Mouse (Mus musculus) megakaryocyte, embryonic 14.5 days (primary cell): ENCODE results near the gene Lmbrd1. TPM values are rescaled to one million over a fixed set of nuclear protein-coding genes. Genes with fewer than 3 reads are reported as not detected.
"Not testable (repeated sequence)": the region's sequence is repeated elsewhere in the genome, so short reads cannot be mapped to it uniquely, and the experiment has no call there.

Source experiments
- H3K27me3 ChIP-seq: replicated peaks from 2 replicates; pipeline ENCODE3; 2012; ENCODE audit warnings: inconsistent platforms
- H3K36me3 ChIP-seq: replicated peaks from 2 replicates; pipeline ENCODE3; 2012; ENCODE audit warnings: low read length, inconsistent platforms, mixed read lengths
- H3K4me1 ChIP-seq: 2 replicates; pipeline ENCODE4 v1.6.1; 2012; ENCODE audit warnings: inconsistent platforms
- H3K4me3 ChIP-seq: replicated peaks from 2 replicates; pipeline ENCODE3; 2012; ENCODE audit warnings: moderate library complexity, mild to moderate bottlenecking, inconsistent platforms
- H3K9me3 ChIP-seq: 2 replicates; pipeline ENCODE4 v1.6.1; 2012; ENCODE audit warnings: inconsistent platforms
- FLI1 ChIP-seq: IDR thresholded peaks from 2 replicates; pipeline ENCODE4 v1.6.1; 2012; ENCODE audit warnings: low read length, inconsistent platforms, mixed read lengths
- GATA1 ChIP-seq: IDR thresholded peaks from 3 replicates; pipeline ENCODE4 v1.6.1; 2012; ENCODE audit warnings: mixed read lengths, low read length, inconsistent platforms, borderline replicate concordance
- polyA plus RNA-seq: library from polyadenylated mRNA; stranded (reverse); fragments of >175 nt; gene quantifications from 2 replicates; pipeline ENCODE4 v1.2.3, GENCODE M21; 2012; ENCODE audit warnings: low replicate concordance; ENCODE audit not compliant: insufficient read depth

The Lmbrd1 gene
- 4.0 TPM in 1 of 2 replicates, not detected in the other for polyA plus RNA-seq

- H3K9me3 ChIP-seq: peaks cover 4% of the 10 kb centered on the region; the same call in 1 of the 2 replicates
- no peaks in the 10 kb centered on the region for H3K27me3 ChIP-seq
- peaks cover 2% of the 10 kb centered on the region for H3K36me3 ChIP-seq
- H3K4me1 ChIP-seq: peaks cover 25% of the 10 kb centered on the region
- TF ChIP-seq GATA1 (no peak), FLI1 (peak; percentile 45; the same call in 1 of the 2 replicates)
- peak within 1 kb of the TSS; percentile 96 for H3K4me3 ChIP-seq
These were observed at the start of gene Lmbrd1 for GRCm38 (mm10) chr1:24678205-24678917. TSS of gene Lmbrd1 (plus strand) at chr1:24678630.

DNA sequence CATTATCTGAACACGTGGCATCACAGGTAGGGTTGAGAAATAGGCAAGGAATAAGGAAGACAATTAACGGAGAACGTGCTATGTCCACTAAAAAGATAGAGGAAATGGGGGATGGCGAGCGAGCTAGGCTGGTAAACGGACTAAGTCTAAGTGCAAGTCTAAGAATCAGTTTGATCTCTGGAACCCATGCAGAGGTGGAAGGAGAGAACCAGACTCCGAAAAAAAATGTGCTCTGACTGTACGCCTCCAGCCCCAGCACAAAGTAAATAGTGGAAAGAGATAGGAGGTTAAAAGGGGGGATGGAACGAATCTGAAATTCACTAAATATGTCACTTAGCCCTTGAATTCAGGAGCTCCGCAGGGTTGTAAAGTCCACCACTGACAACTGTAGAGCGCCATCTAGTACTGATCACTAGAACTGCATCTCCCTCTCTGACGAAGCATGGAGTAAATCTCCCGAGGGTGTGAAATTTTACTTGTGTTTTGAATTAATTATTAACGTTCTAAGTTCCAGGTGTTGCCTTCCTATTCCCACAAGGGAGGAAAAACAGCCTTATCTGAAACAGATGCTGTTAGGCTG is 44.8 kb upstream of the Lmbrd1 start:
- no peak for TF ChIP-seq GATA1
- TF ChIP-seq FLI1: no peak
- H3K9me3 ChIP-seq: no peaks in the 10 kb centered on the region

DNA sequence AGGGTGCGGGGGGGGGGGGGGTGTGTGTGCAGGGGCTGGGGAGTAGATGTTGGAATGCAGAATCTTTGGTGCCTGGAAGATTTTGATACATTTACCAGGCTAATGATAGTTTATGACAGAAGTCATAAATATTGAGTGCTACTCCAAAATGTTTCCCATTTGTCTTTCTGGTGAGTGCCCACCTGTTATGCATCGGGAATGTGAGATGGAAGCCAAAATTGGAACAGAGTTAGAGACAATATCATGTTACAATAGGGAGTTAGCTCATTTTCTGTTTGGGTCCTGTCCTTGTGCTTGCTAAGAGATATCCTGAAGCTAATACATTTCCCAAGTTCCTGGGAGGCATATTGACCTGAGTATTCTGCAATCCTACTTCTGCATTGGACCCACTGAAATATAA is 28.3 kb upstream of the Lmbrd1 start:
- no peak overlapping the region for H3K4me3 ChIP-seq
- no peaks in the 10 kb centered on the region for H3K36me3 ChIP-seq
- H3K27me3 ChIP-seq: no peaks in the 10 kb centered on the region
- peaks cover 14% of the 10 kb centered on the region for H3K9me3 ChIP-seq
- no peaks in the 10 kb centered on the region for H3K4me1 ChIP-seq
- no peak for TF ChIP-seq GATA1
- TF ChIP-seq FLI1: no peak

More for the DNA sequence above, 44.8 kb upstream of the Lmbrd1 start:
- H3K4me3 ChIP-seq: no peak overlapping the region
- H3K4me1 ChIP-seq: no peaks in the 10 kb centered on the region
- H3K27me3 ChIP-seq: no peaks in the 10 kb centered on the region
- no peaks in the 10 kb centered on the region for H3K36me3 ChIP-seq

GRCm38 (mm10) chr1:24659914-24660313 is 18.5 kb upstream of the Lmbrd1 start:
- TF ChIP-seq FLI1: no peak
- TF ChIP-seq GATA1: no peak
- no peaks in the 10 kb centered on the region for H3K27me3 ChIP-seq
- no peaks in the 10 kb centered on the region for H3K36me3 ChIP-seq
- H3K9me3 ChIP-seq: peaks cover 11% of the 10 kb centered on the region
- H3K4me1 ChIP-seq: no peaks in the 10 kb centered on the region
- H3K4me3 ChIP-seq: no peak overlapping the region

- not testable (repeated sequence) for H3K36me3 ChIP-seq, H3K27me3 ChIP-seq, H3K4me1 ChIP-seq, H3K4me3 ChIP-seq
- peaks cover 11% of the 10 kb centered on the region for H3K9me3 ChIP-seq
These were observed 17.8 kb upstream of the Lmbrd1 start for GRCm38 (mm10) chr1:24660662-24661061.

DNA sequence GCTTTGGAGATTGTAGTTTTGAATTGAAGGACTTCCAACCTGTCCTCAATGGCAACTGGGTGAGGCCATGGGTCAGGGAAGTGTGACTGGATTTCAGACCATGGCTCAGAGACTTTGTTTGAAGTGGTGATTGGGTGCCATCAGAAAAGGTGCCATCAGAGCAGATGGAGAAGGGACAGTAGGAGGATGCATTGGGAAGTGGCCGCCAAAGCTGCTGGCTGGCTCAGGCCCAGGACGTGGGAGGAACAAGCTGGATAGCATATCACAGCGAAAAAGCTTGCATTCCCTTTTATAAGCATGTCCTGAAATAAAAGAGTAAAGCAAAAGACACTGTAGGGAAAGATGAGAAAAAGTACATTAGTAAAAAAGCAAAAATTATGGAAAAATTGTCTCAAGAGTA is 16.9 kb upstream of the Lmbrd1 start:
- Histone ChIP-seq H3K27me3 (no peaks in the 10 kb centered on the region), H3K4me3 (no peak overlapping the region), H3K4me1 (no peaks in the 10 kb centered on the region), H3K36me3 (no peaks in the 10 kb centered on the region), H3K9me3 (peaks cover 11% of the 10 kb centered on the region)
- TF ChIP-seq GATA1 (no peak), FLI1 (no peak)

- H3K4me1 ChIP-seq: no peaks in the 10 kb centered on the region
- no peaks in the 10 kb centered on the region for H3K36me3 ChIP-seq
- no peak overlapping the region for H3K4me3 ChIP-seq
- peaks cover 11% of the 10 kb centered on the region for H3K9me3 ChIP-seq
- TF ChIP-seq FLI1: no peak
- TF ChIP-seq GATA1: no peak
- H3K27me3 ChIP-seq: no peaks in the 10 kb centered on the region
These were observed 14.3 kb upstream of the Lmbrd1 start for GRCm38 (mm10) chr1:24664158-24664557.

GRCm38 (mm10) chr1:24673231-24673630 is 5.2 kb upstream of the Lmbrd1 start:
- Histone ChIP-seq H3K27me3 (no peaks in the 10 kb centered on the region), H3K4me3 (no peak overlapping the region), H3K9me3 (peaks cover 4% of the 10 kb centered on the region; the same call in 1 of the 2 replicates), H3K4me1 (peaks cover 15% of the 10 kb centered on the region), H3K36me3 (no peaks in the 10 kb centered on the region)
- TF ChIP-seq FLI1: no peak
- TF ChIP-seq GATA1: no peak

GRCm38 (mm10) chr1:24677706-24678105 is 724 bp upstream of the Lmbrd1 start:
- no peak for TF ChIP-seq FLI1
- no peak for TF ChIP-seq GATA1
- H3K4me3 ChIP-seq: peak overlapping the region; percentile 96

DNA sequence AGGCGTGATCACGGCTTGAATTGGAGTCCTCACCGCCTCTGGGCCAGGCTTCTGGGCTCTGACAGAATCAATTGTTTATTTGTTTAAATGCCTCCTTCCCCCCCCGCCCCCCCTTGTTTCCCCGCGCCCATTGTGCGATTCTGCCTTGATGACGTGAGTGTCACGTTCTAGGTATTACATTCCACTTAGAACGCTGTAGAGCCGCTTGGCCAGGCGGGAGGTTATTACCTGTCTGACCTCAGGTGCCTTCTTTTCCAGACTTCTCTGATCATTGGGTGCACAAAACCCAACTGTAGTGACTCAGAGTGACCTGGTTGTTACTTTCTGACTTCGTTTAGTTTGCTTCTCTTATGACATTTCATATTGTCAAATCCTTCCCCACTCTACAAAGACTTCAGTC is 641 bp downstream of the Lmbrd1 start:
- TF ChIP-seq GATA1 (no peak), FLI1 (no peak)
- Histone ChIP-seq H3K4me1 (peaks cover 22% of the 10 kb centered on the region), H3K4me3 (peak overlapping the region; percentile 96), H3K27me3 (no peaks in the 10 kb centered on the region), H3K9me3 (peaks cover 4% of the 10 kb centered on the region; the same call in 1 of the 2 replicates), H3K36me3 (peaks cover 2% of the 10 kb centered on the region)

More at GRCm38 (mm10) chr1:24677706-24678105, 724 bp upstream of the Lmbrd1 start:
- Histone ChIP-seq H3K9me3 (peaks cover 4% of the 10 kb centered on the region; the same call in 1 of the 2 replicates), H3K27me3 (no peaks in the 10 kb centered on the region), H3K4me1 (peaks cover 29% of the 10 kb centered on the region), H3K36me3 (peaks cover 2% of the 10 kb centered on the region)

DNA sequence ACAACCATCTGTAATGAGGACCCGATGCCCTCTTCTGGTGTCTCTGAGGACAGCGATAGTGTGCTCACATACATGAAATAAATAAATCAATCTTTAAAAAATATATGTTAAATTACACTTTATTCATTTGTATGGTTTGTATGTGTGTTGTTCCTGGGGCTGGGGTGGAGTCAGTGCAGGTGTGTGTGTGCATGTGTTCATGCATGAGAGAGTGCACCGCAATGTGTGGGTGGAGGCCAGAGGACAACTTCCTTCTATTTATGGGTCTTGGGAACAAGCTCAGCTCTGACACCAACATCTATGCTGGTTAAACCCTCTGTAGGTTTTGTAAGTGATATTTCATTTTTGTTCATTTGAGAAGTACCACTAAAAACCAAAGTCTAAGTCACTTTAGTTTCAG is 2.6 kb downstream of the Lmbrd1 start:
- Histone ChIP-seq H3K27me3 (no peaks in the 10 kb centered on the region), H3K36me3 (peaks cover 11% of the 10 kb centered on the region), H3K9me3 (peaks cover 3% of the 10 kb centered on the region; the same call in 1 of the 2 replicates), H3K4me1 (peaks cover 22% of the 10 kb centered on the region), H3K4me3 (no peak overlapping the region)
- no peak for TF ChIP-seq FLI1
- TF ChIP-seq GATA1: no peak
